In genomic region chr15:83255944-83256343, GRCm38 (mm10) we compare ENCODE assay signal across 18 mouse cellular contexts. TPM values are rescaled to one million over a fixed set of nuclear protein-coding genes. Genes with fewer than 3 reads are reported as not detected.
DNase-seq lines count a peak whose midpoint lies in the region; ATAC-seq lines count a peak whose summit lies in the region.
"Had no signal": no experiment of that assay in that cellular context is flagged by ENCODE, and none has a peak within 500 bp of the region (broad histone marks: within the 10 kb centered on the region; RNA-seq: fewer than 3 reads in every experiment).

No protein-coding gene starts in this region.

- peak overlapping the region; percentile 53; the same call in 1 of the 2 replicates for H3K27ac ChIP-seq in kidney, embryonic 14.5 days (ENCODE audit: low read depth, low read length)
- H3K27ac ChIP-seq in forebrain, embryonic 11.5 days (ENCODE audit: low read depth, low read length) = no peak overlapping the region
- H3K27ac ChIP-seq: embryonic facial prominence, embryonic 10.5 days; heart, embryonic 13.5 days; hindbrain, postnatal 0 days had no signal

- DNase-seq in kidney, adult 11 months = peak; percentile 48
- DNase-seq in kidney, postnatal 10 days = no peak
- DNase-seq in kidney, postnatal 14 days = peak; percentile 31
- DNase-seq in forebrain, embryonic 11.5 days (ENCODE audit: low spot score) = no peak
- DNase-seq in cerebellum, adult 18-20 months = no peak
- DNase-seq in frontal cortex, postnatal 10 days (ENCODE audit: low spot score in 2 of 2) = no peak
- DNase-seq: adrenal gland, postnatal 14 days; B cell, adult 2 months; cerebellum, adult 2 months; cerebellum, postnatal 10 days; gastrocnemius, postnatal 36 days; heart, postnatal 36 days had no signal

- no peaks in the 10 kb centered on the region for H3K36me3 ChIP-seq in kidney, embryonic 14.5 days (ENCODE audit: control insufficient read depth, insufficient read depth, low read length)
- H3K36me3 ChIP-seq in forebrain, embryonic 11.5 days (ENCODE audit: control insufficient read depth, insufficient read depth, low read length) = no peaks in the 10 kb centered on the region
- H3K36me3 ChIP-seq: embryonic facial prominence, embryonic 10.5 days; heart, embryonic 13.5 days had no signal

- no peak overlapping the region for H3K4me3 ChIP-seq in kidney, embryonic 14.5 days (ENCODE audit: low read length)
- H3K4me3 ChIP-seq in forebrain, embryonic 11.5 days (ENCODE audit: low read depth, low read length) = no peak overlapping the region
- H3K4me3 ChIP-seq: embryonic facial prominence, embryonic 10.5 days; heart, embryonic 13.5 days had no signal

- H3K4me2 ChIP-seq in kidney, embryonic 14.5 days (replicated peaks; ENCODE audit: low read depth, low read length) = no peak overlapping the region
- H3K4me2 ChIP-seq in forebrain, embryonic 11.5 days (ENCODE audit: low read depth, low read length, severe bottlenecking) = no peak overlapping the region
- H3K4me2 ChIP-seq: heart, embryonic 13.5 days had no signal

- peaks cover 18% of the 10 kb centered on the region for H3K27me3 ChIP-seq in kidney, embryonic 14.5 days (ENCODE audit: control insufficient read depth, insufficient read depth, low read length)
- peaks cover 17% of the 10 kb centered on the region for H3K27me3 ChIP-seq in forebrain, embryonic 11.5 days (ENCODE audit: control insufficient read depth, insufficient read depth, low read length)

- 76% methylated on average over 7 of the region's 7 CpGs for WGBS in kidney, embryonic 14.5 days
- 89% methylated on average over 7 of the region's 7 CpGs for WGBS in forebrain, embryonic 11.5 days

- no peaks in the 10 kb centered on the region for H3K4me1 ChIP-seq in kidney, embryonic 14.5 days (ENCODE audit: control insufficient read depth, insufficient read depth, low read length)
- peaks cover 2% of the 10 kb centered on the region; the same call in 1 of the 2 replicates for H3K4me1 ChIP-seq in forebrain, embryonic 11.5 days (replicated peaks; ENCODE audit: control insufficient read depth, insufficient read depth, low read length)

- H3K9me3 ChIP-seq in kidney, embryonic 14.5 days (ENCODE audit: control insufficient read depth, low read length) = no peaks in the 10 kb centered on the region
- H3K9me3 ChIP-seq in forebrain, embryonic 11.5 days (ENCODE audit: control insufficient read depth, low read length) = no peaks in the 10 kb centered on the region
- H3K9me3 ChIP-seq: embryonic facial prominence, embryonic 10.5 days had no signal

- peak; percentile 41; the same call in 1 of the 2 replicates for ATAC-seq in kidney, embryonic 14.5 days (ENCODE audit: low FRiP score, low TSS enrichment)
- no peak for ATAC-seq in forebrain, embryonic 11.5 days (replicated peaks; ENCODE audit: low FRiP score)
- ATAC-seq: CD4-positive, CD25-positive, alpha-beta regulatory T cell, adult 4 months; forebrain, embryonic 14.5 days; hindbrain, postnatal 0 days had no signal

- no peak overlapping the region for H3K9ac ChIP-seq in kidney, embryonic 14.5 days (ENCODE audit: low read depth, low read length)
- no peak overlapping the region for H3K9ac ChIP-seq in forebrain, embryonic 11.5 days (ENCODE audit: low read length)
- H3K9ac ChIP-seq: heart, embryonic 13.5 days had no signal

RNA-seq across cellular contexts. Expression of gene A4galt, which starts 4.4 kb away (rescaled TPM):
- polyA plus RNA-seq in kidney, embryonic 14.5 days (2014; fragmentation: Nextera tagmentation; extraction: Ambion mirVana) = 14.8 and 19.9 TPM in 2 replicates
- 1.1 and 1.7 TPM in 2 replicates for polyA plus RNA-seq in forebrain, embryonic 11.5 days (2014; fragmentation: Nextera tagmentation; extraction: Ambion mirVana)
- polyA plus RNA-seq: CD4-positive, CD25-positive, alpha-beta regulatory T cell, adult 4 months had no signal

Comparison
In these comparisons a context has a peak if more than half of its experiments do, and no peak if none do; other contexts are left out.
1. DNase-seq: peak in kidney, adult 11 months (single experiment) and kidney, postnatal 14 days (single experiment); none in kidney, postnatal 10 days (single experiment), forebrain, embryonic 11.5 days (single experiment), cerebellum, adult 18-20 months (0 of 2) and frontal cortex, postnatal 10 days (0 of 2).